Mouse (Mus musculus): ENCODE measurements around the gene Pf4. TPM values are rescaled to one million over a fixed set of nuclear protein-coding genes. Genes with fewer than 3 reads are reported as not detected.

Gene Pf4
- polyA plus RNA-seq, 1 experiment from 2014 or later: 71.7 TPM

DNA sequence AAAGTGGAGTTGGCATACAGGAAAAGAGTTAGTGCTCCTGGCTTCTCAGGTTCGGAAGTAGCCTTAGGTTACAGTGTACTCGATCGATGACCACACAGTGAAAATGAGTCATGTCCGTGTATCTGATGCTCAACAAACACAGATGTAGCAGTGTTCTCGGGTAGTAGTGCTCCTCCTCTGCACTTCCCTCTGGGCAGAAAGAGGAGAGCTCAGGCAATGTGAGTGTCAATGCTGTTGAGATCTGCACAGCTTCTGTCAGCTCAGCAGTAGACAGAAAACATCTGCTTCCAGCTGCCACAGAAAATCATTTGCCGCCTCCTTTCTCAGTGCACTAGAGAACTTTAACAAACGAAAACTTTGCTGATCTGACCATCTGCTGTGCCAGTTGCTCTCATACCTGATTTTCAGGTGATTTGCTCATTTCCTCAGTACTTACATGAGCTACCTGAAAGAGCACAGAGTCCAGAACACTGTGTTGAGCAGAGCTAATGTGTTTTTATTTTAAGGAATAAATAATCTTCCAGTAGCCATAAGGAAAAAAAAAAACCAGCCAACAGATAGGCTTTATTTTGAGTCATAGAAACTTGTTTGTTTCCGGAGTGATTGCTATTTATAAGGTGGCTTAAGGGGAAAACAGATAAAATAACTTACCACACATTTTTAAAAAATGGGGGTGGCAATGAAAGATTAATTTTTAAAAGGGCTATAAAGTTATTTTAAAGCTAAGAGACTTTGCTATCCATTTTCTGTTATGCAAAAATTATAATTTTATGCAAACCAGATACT, 6.2 kb upstream of the Pf4 start:
- TF ChIP-seq CTCF (IDR thresholded peaks at IDR 0.05; ENCODE audit: low read depth): no peak
- Histone ChIP-seq H3K9ac (ENCODE audit: low read depth, low read length) (no peak overlapping the region), H3K27me3 (ENCODE audit: insufficient read depth, low read length) (no peaks in the 10 kb centered on the region), H3K27ac (no peak overlapping the region), H3K36me3 (ENCODE audit: insufficient read depth, low read length) (no peaks in the 10 kb centered on the region), H3K4me2 (ENCODE audit: low read length) (no peak overlapping the region), H3K4me1 (replicated peaks; ENCODE audit: insufficient read depth, low read length) (no peaks in the 10 kb centered on the region), H3K9me3 (replicated peaks; ENCODE audit: low read length) (no peaks in the 10 kb centered on the region), H3K4me3 (replicated peaks; ENCODE audit: low read depth, low read length) (no peak overlapping the region)
- DNase-seq (ENCODE audit: low spot score) (peak; percentile 47), ATAC-seq (replicated peaks; ENCODE audit: low FRiP score, low read depth) (no peak)
- 28% methylated on average over 8 of the region's 8 CpGs for WGBS

DNA sequence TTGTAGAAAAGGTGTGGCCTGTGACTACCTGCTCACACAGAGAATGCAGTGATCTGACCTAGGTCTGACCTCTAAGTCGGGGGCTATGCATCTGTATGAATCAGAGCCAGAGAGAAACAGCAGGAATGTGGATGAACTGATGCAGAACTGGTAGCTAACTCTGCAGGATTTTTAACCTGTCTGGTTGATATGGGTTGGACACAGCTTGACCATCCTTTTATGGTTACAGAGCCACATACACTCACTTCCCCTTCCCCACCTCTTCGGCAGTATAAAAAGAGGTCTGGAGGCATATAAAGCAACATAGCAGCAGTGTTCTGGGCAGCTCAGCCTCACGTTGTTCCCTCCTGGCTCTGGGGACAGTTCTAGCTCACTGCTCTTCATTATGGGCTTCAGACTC, 4.0 kb upstream of the Pf4 start, which contains the start of gene Ppbp:
Gene Ppbp (plus strand): TSS at position 301 of the 400 bp plus-strand sequence.
- Histone ChIP-seq H3K4me1 (replicated peaks; ENCODE audit: insufficient read depth, low read length) (no peaks in the 10 kb centered on the region), H3K9ac (ENCODE audit: low read depth, low read length) (no peak within 1 kb of the TSS), H3K4me3 (replicated peaks; ENCODE audit: low read depth, low read length) (no peak within 1 kb of the TSS), H3K4me2 (ENCODE audit: low read length) (no peak within 1 kb of the TSS), H3K9me3 (replicated peaks; ENCODE audit: low read length) (no peaks in the 10 kb centered on the region), H3K27ac (no peak within 1 kb of the TSS), H3K36me3 (ENCODE audit: insufficient read depth, low read length) (no peaks in the 10 kb centered on the region), H3K27me3 (ENCODE audit: insufficient read depth, low read length) (no peaks in the 10 kb centered on the region)
- TF ChIP-seq CTCF (IDR thresholded peaks at IDR 0.05; ENCODE audit: low read depth): no peak
- no peak for DNase-seq (ENCODE audit: low spot score)
- no peak for ATAC-seq (replicated peaks; ENCODE audit: low FRiP score, low read depth)
- WGBS: 39% methylated on average over 3 of the region's 3 CpGs

DNA sequence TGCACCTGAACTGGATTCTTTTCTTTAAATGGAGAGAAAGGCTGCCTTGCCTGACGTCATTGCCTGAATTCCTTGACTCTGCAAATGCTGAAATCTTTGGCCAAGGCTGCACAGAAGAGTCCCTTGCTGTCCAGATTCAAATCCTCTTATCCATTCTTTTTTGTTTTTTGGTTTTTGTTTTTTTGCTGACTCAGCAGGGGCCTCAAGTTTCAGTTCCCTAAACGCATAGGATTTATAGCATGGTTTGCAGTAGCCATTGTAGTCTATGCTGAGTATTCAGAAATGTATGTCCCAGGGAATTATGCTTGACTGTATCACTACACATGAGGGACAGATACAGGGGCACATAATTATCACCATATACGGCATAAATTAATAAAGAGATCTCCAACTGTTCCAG, 866 bp upstream of the Pf4 start:
- Histone ChIP-seq H3K9ac (ENCODE audit: low read depth, low read length) (no peak overlapping the region), H3K27ac (no peak overlapping the region), H3K4me3 (replicated peaks; ENCODE audit: low read depth, low read length) (no peak overlapping the region), H3K36me3 (ENCODE audit: insufficient read depth, low read length) (no peaks in the 10 kb centered on the region), H3K4me2 (ENCODE audit: low read length) (no peak overlapping the region), H3K4me1 (replicated peaks; ENCODE audit: insufficient read depth, low read length) (no peaks in the 10 kb centered on the region), H3K9me3 (replicated peaks; ENCODE audit: low read length) (no peaks in the 10 kb centered on the region), H3K27me3 (ENCODE audit: insufficient read depth, low read length) (no peaks in the 10 kb centered on the region)
- no peak for DNase-seq (ENCODE audit: low spot score)
- WGBS: 66% methylated on average over 3 of the region's 3 CpGs
- ATAC-seq (replicated peaks; ENCODE audit: low FRiP score, low read depth): no peak
- no peak for TF ChIP-seq CTCF (IDR thresholded peaks at IDR 0.05; ENCODE audit: low read depth)

DNA sequence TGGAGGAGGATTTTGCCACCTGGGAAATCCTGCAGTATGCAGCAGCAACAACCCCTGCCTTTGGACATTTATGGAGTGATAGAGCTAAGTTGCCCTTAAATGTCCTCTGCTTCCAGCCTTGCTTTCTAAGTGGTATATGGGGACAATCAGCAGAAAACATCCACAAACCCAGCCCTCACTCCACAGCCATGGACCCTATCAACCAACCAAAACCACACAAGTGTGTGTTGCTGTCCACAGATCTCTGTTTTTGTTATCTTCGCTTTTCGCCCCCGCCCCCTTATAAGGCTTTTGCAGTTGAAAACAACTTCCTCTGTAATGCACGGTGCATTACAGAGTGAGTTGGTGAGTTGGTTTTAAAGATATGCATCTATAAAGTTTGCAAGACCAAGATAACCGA, 3.3 kb downstream of the Pf4 start:
- Histone ChIP-seq H3K9me3 (replicated peaks; ENCODE audit: low read length) (no peaks in the 10 kb centered on the region), H3K4me3 (replicated peaks; ENCODE audit: low read depth, low read length) (no peak overlapping the region), H3K36me3 (ENCODE audit: insufficient read depth, low read length) (no peaks in the 10 kb centered on the region), H3K4me1 (replicated peaks; ENCODE audit: insufficient read depth, low read length) (no peaks in the 10 kb centered on the region), H3K27me3 (ENCODE audit: insufficient read depth, low read length) (no peaks in the 10 kb centered on the region), H3K4me2 (ENCODE audit: low read length) (no peak overlapping the region), H3K27ac (no peak overlapping the region), H3K9ac (ENCODE audit: low read depth, low read length) (no peak overlapping the region)
- no peak for TF ChIP-seq CTCF (IDR thresholded peaks at IDR 0.05; ENCODE audit: low read depth)
- no peak for ATAC-seq (replicated peaks; ENCODE audit: low FRiP score, low read depth)
- no peak for DNase-seq (ENCODE audit: low spot score)
- 84% methylated on average over 5 of the region's 5 CpGs for WGBS

DNA sequence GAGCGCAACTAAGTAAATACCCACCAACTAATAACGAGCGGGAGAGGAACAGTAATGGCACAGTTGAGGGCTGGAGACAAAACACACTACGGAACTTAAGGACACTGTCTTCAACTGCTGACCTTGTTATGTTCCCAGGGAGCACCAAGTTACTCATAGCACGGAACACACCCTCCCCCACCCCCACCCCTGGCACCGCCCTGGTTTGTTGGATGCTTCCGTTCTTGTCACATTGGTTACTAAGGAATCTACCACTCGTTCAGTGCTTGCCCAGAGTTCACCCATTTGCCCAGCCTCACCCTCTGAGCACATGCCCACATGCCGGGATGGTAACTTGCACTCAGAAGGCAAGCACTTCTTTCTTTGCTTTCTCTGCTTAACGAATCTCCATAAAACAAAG, 5.4 kb downstream of the Pf4 start:
- 68% methylated on average over 10 of the region's 10 CpGs for WGBS
- DNase-seq (ENCODE audit: low spot score) (no peak), ATAC-seq (replicated peaks; ENCODE audit: low FRiP score, low read depth) (no peak)
- Histone ChIP-seq H3K4me2 (ENCODE audit: low read length) (no peak overlapping the region), H3K27me3 (ENCODE audit: insufficient read depth, low read length) (no peaks in the 10 kb centered on the region), H3K9ac (ENCODE audit: low read depth, low read length) (no peak overlapping the region), H3K36me3 (ENCODE audit: insufficient read depth, low read length) (no peaks in the 10 kb centered on the region), H3K4me1 (replicated peaks; ENCODE audit: insufficient read depth, low read length) (no peaks in the 10 kb centered on the region), H3K4me3 (replicated peaks; ENCODE audit: low read depth, low read length) (no peak overlapping the region), H3K27ac (no peak overlapping the region), H3K9me3 (replicated peaks; ENCODE audit: low read length) (no peaks in the 10 kb centered on the region)
- TF ChIP-seq CTCF (IDR thresholded peaks at IDR 0.05; ENCODE audit: low read depth): no peak

DNA sequence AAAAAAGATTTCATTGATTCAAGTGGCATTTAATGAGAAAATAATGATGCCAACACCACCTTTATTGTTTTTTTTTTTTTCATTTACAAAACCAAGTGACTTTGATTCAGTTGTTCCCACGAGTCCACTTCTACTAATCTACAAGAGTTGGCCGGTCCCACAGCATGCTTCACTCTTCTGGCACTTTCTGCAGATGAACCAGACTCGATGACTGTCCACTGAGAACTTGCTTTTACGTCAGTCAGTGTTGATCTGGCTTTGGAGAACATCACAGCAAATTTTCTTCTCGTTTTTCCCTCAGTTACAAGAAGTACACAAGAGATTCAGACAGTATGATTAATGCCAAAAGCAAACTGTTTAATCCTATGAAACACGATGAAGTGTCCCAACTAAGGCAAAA, 6.6 kb downstream of the Pf4 start:
- 81% methylated on average over 6 of the region's 6 CpGs for WGBS
- no peaks in the 10 kb centered on the region for H3K4me1 ChIP-seq (replicated peaks; ENCODE audit: insufficient read depth, low read length)
- DNase-seq (ENCODE audit: low spot score) (no peak), ATAC-seq (replicated peaks; ENCODE audit: low FRiP score, low read depth) (no peak)
- no peak for TF ChIP-seq CTCF (IDR thresholded peaks at IDR 0.05; ENCODE audit: low read depth)
- no peaks in the 10 kb centered on the region for H3K9me3 ChIP-seq (replicated peaks; ENCODE audit: low read length)
- H3K27me3 ChIP-seq (ENCODE audit: insufficient read depth, low read length): no peaks in the 10 kb centered on the region
- H3K36me3 ChIP-seq (ENCODE audit: insufficient read depth, low read length): no peaks in the 10 kb centered on the region
- H3K4me2 ChIP-seq (ENCODE audit: low read length): no peak overlapping the region
- H3K27ac ChIP-seq: no peak overlapping the region
- H3K4me3 ChIP-seq (replicated peaks; ENCODE audit: low read depth, low read length): no peak overlapping the region
- H3K9ac ChIP-seq (ENCODE audit: low read depth, low read length): no peak overlapping the region
